Mouse (Mus musculus) kidney, adult 11 months (tissue): ENCODE measurements around the gene Iffo1.

Experiments used
- DNase-seq: peaks from one replicate; pipeline ENCODE4 v3.0.0; 2022

Gene Iffo1

GRCm38 (mm10) chr6:125145001-125145400 lies at the start of gene Iffo1:
Gene Iffo1, plus strand, starts transcription at chr6:125145241.
- peak; percentile 95 for DNase-seq

- DNase-seq = peak; percentile 92
These were observed 49.4 kb upstream of the Iffo1 start, which contains the start of gene Chd4 for GRCm38 (mm10) chr6:125095391-125096278. Gene Chd4, plus strand, starts transcription at chr6:125095981.

GRCm38 (mm10) chr6:125096279-125096596 lies 48.8 kb upstream of the Iffo1 start:
- no peak for DNase-seq

- peak; percentile 69 for DNase-seq
These were observed 48.3 kb upstream of the Iffo1 start for GRCm38 (mm10) chr6:125096597-125097345.

- no peak for DNase-seq
These were observed 47.7 kb upstream of the Iffo1 start for GRCm38 (mm10) chr6:125097346-125097689.

- no peak for DNase-seq
These were observed 47.1 kb upstream of the Iffo1 start for GRCm38 (mm10) chr6:125097951-125098350.

- DNase-seq = no peak
These were observed 46.5 kb upstream of the Iffo1 start for GRCm38 (mm10) chr6:125098513-125098912.

- no peak for DNase-seq
These were observed 45.5 kb upstream of the Iffo1 start for GRCm38 (mm10) chr6:125099421-125099971.

- DNase-seq = no peak
These were observed 43.6 kb upstream of the Iffo1 start for GRCm38 (mm10) chr6:125101444-125101843.

GRCm38 (mm10) chr6:125104223-125104622 lies 40.8 kb upstream of the Iffo1 start:
- DNase-seq = no peak

GRCm38 (mm10) chr6:125107705-125108104 lies 37.3 kb upstream of the Iffo1 start:
- DNase-seq = no peak

GRCm38 (mm10) chr6:125109371-125109770 lies 35.7 kb upstream of the Iffo1 start:
- no peak for DNase-seq

- DNase-seq = no peak
These were observed 34.1 kb upstream of the Iffo1 start for GRCm38 (mm10) chr6:125110927-125111326.

- DNase-seq = no peak
These were observed 32.5 kb upstream of the Iffo1 start for GRCm38 (mm10) chr6:125112553-125112952.

GRCm38 (mm10) chr6:125119387-125119786 lies 25.7 kb upstream of the Iffo1 start:
- peak; percentile 53 for DNase-seq

GRCm38 (mm10) chr6:125128724-125129123 lies 16.3 kb upstream of the Iffo1 start:
- DNase-seq = no peak

GRCm38 (mm10) chr6:125129710-125130402 lies 15.2 kb upstream of the Iffo1 start:
- DNase-seq = no peak

- peak; percentile 88 for DNase-seq
These were observed 13.5 kb upstream of the Iffo1 start, which contains the start of gene Nop2 for GRCm38 (mm10) chr6:125131302-125132156. Gene Nop2, plus strand, starts transcription at chr6:125131909.

GRCm38 (mm10) chr6:125132470-125132869 lies 12.6 kb upstream of the Iffo1 start:
- no peak for DNase-seq

GRCm38 (mm10) chr6:125137002-125137671 lies 7.9 kb upstream of the Iffo1 start:
- DNase-seq = no peak

GRCm38 (mm10) chr6:125139747-125140146 lies 5.3 kb upstream of the Iffo1 start:
- no peak for DNase-seq

- no peak for DNase-seq
These were observed 2.6 kb upstream of the Iffo1 start for GRCm38 (mm10) chr6:125142436-125142835.
